Comparison of ENCODE assay signal across 10 mouse cellular contexts in the genomic region with DNA sequence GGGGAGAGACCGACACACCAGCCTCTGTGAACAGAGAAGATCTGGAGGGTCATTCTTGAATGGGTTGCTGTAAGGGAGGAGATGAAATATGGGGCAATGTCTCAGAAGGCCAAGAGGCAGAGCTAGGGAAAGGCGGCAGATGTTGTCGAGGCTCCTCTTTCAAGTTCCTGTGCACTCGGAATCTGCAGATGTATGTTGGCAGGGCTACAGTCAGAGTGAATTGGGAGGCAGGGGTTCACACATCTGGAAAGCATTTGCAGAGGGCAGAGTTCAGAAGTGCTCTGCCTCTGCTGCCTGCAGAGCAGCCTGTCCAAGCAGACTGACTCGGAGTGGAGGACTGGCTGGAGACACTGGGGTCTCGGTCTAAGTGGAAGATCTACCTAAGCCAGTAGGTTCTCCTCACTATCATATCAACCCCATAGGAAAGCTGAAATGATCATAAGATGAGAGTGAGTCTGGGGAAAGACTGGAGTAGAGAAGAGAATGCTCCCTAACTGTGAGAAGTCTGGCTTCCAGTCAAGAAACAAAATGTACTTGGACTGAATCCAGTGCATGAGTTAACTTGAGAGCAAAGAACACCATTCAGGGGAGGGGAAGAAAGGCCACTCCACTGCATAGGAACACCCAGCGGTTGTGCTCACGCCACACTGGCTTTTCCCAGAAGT.
DNase-seq lines count a peak whose midpoint lies in the region; ATAC-seq lines count a peak whose summit lies in the region.
"Had no signal": no experiment of that assay in that cellular context is flagged by ENCODE, and none has a peak within 500 bp of the region (broad histone marks: within the 10 kb centered on the region; RNA-seq: fewer than 3 reads in every experiment).

No protein-coding gene starts in this region.

- ATAC-seq in midbrain, embryonic 15.5 days (replicated peaks), result 0 out of 2 replicates have a peak, but pooled peaks have one; percentile 21
- ATAC-seq in midbrain, embryonic 11.5 days (ENCODE audit: low FRiP score), result no peak
- ATAC-seq in embryonic facial prominence, embryonic 12.5 days (ENCODE audit: insufficient number of reproducible peaks, insufficient read depth, low FRiP score, low TSS enrichment), result peak; percentile 92
- ATAC-seq in heart, embryonic 13.5 days (ENCODE audit: extremely low read depth, insufficient number of reproducible peaks, low FRiP score, low TSS enrichment), result no peak; the same call in 1 of the 2 replicates
- no peak for ATAC-seq in liver, embryonic 11.5 days (replicated peaks; ENCODE audit: low FRiP score)
- ATAC-seq: Patski had no signal

- H3K4me2 ChIP-seq in midbrain, embryonic 15.5 days, result no peak overlapping the region
- H3K4me2 ChIP-seq in midbrain, embryonic 11.5 days, result no peak overlapping the region
- peak overlapping the region; percentile 0; the same call in 1 of the 2 replicates for H3K4me2 ChIP-seq in embryonic facial prominence, embryonic 12.5 days (replicated peaks)
- H3K4me2 ChIP-seq in heart, embryonic 13.5 days, result peak overlapping the region; percentile 21; the same call in 1 of the 2 replicates
- H3K4me2 ChIP-seq in liver, embryonic 11.5 days, result no peak overlapping the region

- no peak overlapping the region for H3K9ac ChIP-seq in midbrain, embryonic 15.5 days
- no peak overlapping the region for H3K9ac ChIP-seq in midbrain, embryonic 11.5 days (ENCODE audit: low read length)
- H3K9ac ChIP-seq in embryonic facial prominence, embryonic 12.5 days, result no peak overlapping the region
- no peak overlapping the region for H3K9ac ChIP-seq in heart, embryonic 13.5 days
- no peak overlapping the region for H3K9ac ChIP-seq in liver, embryonic 11.5 days (ENCODE audit: low read depth, low read length)
- H3K9ac ChIP-seq: liver, embryonic 14.5 days had no signal

- no peak for DNase-seq in midbrain, embryonic 11.5 days (ENCODE audit: low spot score, missing footprints)
- peak; percentile 71 for DNase-seq in kidney, postnatal 10 days
- peak; percentile 30 for DNase-seq in liver, embryonic 11.5 days (ENCODE audit: low spot score)
- peak; percentile 93 for DNase-seq in skeletal muscle tissue, adult 2 months (ENCODE audit: low read depth, low spot score)
- no peak for DNase-seq in spleen, adult 12 weeks (ENCODE audit: low spot score)

- H3K36me3 ChIP-seq in midbrain, embryonic 15.5 days (replicated peaks), result no peaks in the 10 kb centered on the region
- H3K36me3 ChIP-seq in midbrain, embryonic 11.5 days (ENCODE audit: control insufficient read depth, insufficient read depth, low read length), result no peaks in the 10 kb centered on the region
- no peaks in the 10 kb centered on the region for H3K36me3 ChIP-seq in embryonic facial prominence, embryonic 12.5 days
- no peaks in the 10 kb centered on the region for H3K36me3 ChIP-seq in heart, embryonic 13.5 days
- no peaks in the 10 kb centered on the region for H3K36me3 ChIP-seq in liver, embryonic 11.5 days (ENCODE audit: control insufficient read depth, insufficient read depth, low read length)

- H3K4me1 ChIP-seq in midbrain, embryonic 15.5 days, result peaks cover 9% of the 10 kb centered on the region; the same call in 1 of the 2 replicates
- H3K4me1 ChIP-seq in midbrain, embryonic 11.5 days (ENCODE audit: control insufficient read depth, insufficient read depth, low read length), result peaks cover 11% of the 10 kb centered on the region; the same call in 1 of the 2 replicates
- peaks cover 23% of the 10 kb centered on the region for H3K4me1 ChIP-seq in embryonic facial prominence, embryonic 12.5 days
- H3K4me1 ChIP-seq in heart, embryonic 13.5 days, result peaks cover 23% of the 10 kb centered on the region
- no peaks in the 10 kb centered on the region; the same call in 1 of the 2 replicates for H3K4me1 ChIP-seq in liver, embryonic 11.5 days (replicated peaks; ENCODE audit: control insufficient read depth, insufficient read depth, low read length)

- no peak overlapping the region for H3K27ac ChIP-seq in midbrain, embryonic 15.5 days
- H3K27ac ChIP-seq in midbrain, embryonic 11.5 days (ENCODE audit: low read depth, low read length), result no peak overlapping the region
- H3K27ac ChIP-seq in embryonic facial prominence, embryonic 12.5 days, result peak overlapping the region; percentile 84
- peak overlapping the region; percentile 65 for H3K27ac ChIP-seq in heart, embryonic 13.5 days (replicated peaks)
- no peak overlapping the region for H3K27ac ChIP-seq in liver, embryonic 11.5 days (ENCODE audit: low read depth, low read length)
- H3K27ac ChIP-seq: liver, embryonic 14.5 days had no signal

- H3K27me3 ChIP-seq in midbrain, embryonic 15.5 days (replicated peaks), result no peaks in the 10 kb centered on the region
- H3K27me3 ChIP-seq in midbrain, embryonic 11.5 days (ENCODE audit: control insufficient read depth, insufficient read depth, low read length), result no peaks in the 10 kb centered on the region; the same call in 1 of the 2 replicates
- no peaks in the 10 kb centered on the region for H3K27me3 ChIP-seq in embryonic facial prominence, embryonic 12.5 days
- no peaks in the 10 kb centered on the region for H3K27me3 ChIP-seq in heart, embryonic 13.5 days (replicated peaks)
- no peaks in the 10 kb centered on the region for H3K27me3 ChIP-seq in liver, embryonic 11.5 days (replicated peaks; ENCODE audit: control insufficient read depth, insufficient read depth, low read length)
- H3K27me3 ChIP-seq: Patski had no signal

- WGBS in midbrain, embryonic 15.5 days, result 74% methylated on average over 8 of the region's 8 CpGs
- WGBS in midbrain, embryonic 11.5 days, result 78% methylated on average over 8 of the region's 8 CpGs
- 15% methylated on average over 8 of the region's 8 CpGs for WGBS in embryonic facial prominence, embryonic 12.5 days
- 42% methylated on average over 8 of the region's 8 CpGs for WGBS in heart, embryonic 13.5 days
- WGBS in liver, embryonic 11.5 days, result 66% methylated on average over 8 of the region's 8 CpGs

- no peak overlapping the region for H3K4me3 ChIP-seq in midbrain, embryonic 15.5 days
- no peak overlapping the region for H3K4me3 ChIP-seq in midbrain, embryonic 11.5 days (ENCODE audit: low read depth, low read length)
- H3K4me3 ChIP-seq in embryonic facial prominence, embryonic 12.5 days, result no peak overlapping the region
- H3K4me3 ChIP-seq in heart, embryonic 13.5 days, result no peak overlapping the region
- H3K4me3 ChIP-seq in liver, embryonic 11.5 days (ENCODE audit: low read depth, low read length), result no peak overlapping the region

- H3K9me3 ChIP-seq in midbrain, embryonic 15.5 days, result no peaks in the 10 kb centered on the region
- H3K9me3 ChIP-seq in midbrain, embryonic 11.5 days (ENCODE audit: control insufficient read depth, low read length), result no peaks in the 10 kb centered on the region
- no peaks in the 10 kb centered on the region for H3K9me3 ChIP-seq in embryonic facial prominence, embryonic 12.5 days
- no peaks in the 10 kb centered on the region for H3K9me3 ChIP-seq in heart, embryonic 13.5 days
- H3K9me3 ChIP-seq in liver, embryonic 11.5 days (ENCODE audit: control insufficient read depth, low read length), result no peaks in the 10 kb centered on the region

Comparison
In these comparisons a context has a peak if more than half of its experiments do, and no peak if none do; other contexts are left out.
1. ATAC-seq: peak in midbrain, embryonic 15.5 days (single experiment) and embryonic facial prominence, embryonic 12.5 days (single experiment); none in midbrain, embryonic 11.5 days (single experiment), heart, embryonic 13.5 days (single experiment) and liver, embryonic 11.5 days (single experiment).
2. H3K27ac ChIP-seq: peak in embryonic facial prominence, embryonic 12.5 days (single experiment) and heart, embryonic 13.5 days (single experiment); none in midbrain, embryonic 15.5 days (single experiment), midbrain, embryonic 11.5 days (single experiment) and liver, embryonic 11.5 days (single experiment).
3. H3K4me2 ChIP-seq: peak in embryonic facial prominence, embryonic 12.5 days (single experiment) and heart, embryonic 13.5 days (single experiment); none in midbrain, embryonic 15.5 days (single experiment), midbrain, embryonic 11.5 days (single experiment) and liver, embryonic 11.5 days (single experiment).
4. DNase-seq: peak in kidney, postnatal 10 days (single experiment), liver, embryonic 11.5 days (single experiment) and skeletal muscle tissue, adult 2 months (single experiment); none in midbrain, embryonic 11.5 days (single experiment) and spleen, adult 12 weeks (single experiment).